Mouse (Mus musculus): ENCODE results near the gene Creld1.

Creld1 gene

GRCm38 (mm10) chr6:113483100-113483615 is at the start of gene Creld1:
TSS of gene Creld1 (plus strand) at chr6:113483297.
- peak; percentile 95 for DNase-seq (ENCODE audit: low spot score)

DNA sequence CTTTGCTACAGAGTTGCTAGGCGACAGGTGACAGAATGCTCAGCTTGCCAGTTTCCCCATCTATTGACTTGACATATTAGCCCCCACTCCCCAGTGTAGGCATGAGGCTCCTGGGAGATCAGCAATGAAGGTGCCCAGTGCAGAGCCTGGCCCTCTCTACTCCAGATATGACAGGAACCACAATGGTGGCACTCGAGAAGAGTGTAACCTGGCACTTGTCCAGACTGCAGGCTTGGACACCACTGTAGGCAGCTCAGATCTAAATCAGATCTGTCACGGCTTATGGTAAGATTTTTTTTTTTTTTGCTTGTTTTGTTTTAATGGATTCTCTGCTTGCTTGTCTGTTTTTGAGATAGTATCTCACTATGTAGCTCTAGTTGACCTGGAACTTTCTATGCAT is 49.4 kb upstream of the Creld1 start:
- no peak for DNase-seq (ENCODE audit: low spot score)

- DNase-seq (ENCODE audit: low spot score): no peak
Measured at GRCm38 (mm10) chr6:113434691-113435090, 48.4 kb upstream of the Creld1 start.

DNA sequence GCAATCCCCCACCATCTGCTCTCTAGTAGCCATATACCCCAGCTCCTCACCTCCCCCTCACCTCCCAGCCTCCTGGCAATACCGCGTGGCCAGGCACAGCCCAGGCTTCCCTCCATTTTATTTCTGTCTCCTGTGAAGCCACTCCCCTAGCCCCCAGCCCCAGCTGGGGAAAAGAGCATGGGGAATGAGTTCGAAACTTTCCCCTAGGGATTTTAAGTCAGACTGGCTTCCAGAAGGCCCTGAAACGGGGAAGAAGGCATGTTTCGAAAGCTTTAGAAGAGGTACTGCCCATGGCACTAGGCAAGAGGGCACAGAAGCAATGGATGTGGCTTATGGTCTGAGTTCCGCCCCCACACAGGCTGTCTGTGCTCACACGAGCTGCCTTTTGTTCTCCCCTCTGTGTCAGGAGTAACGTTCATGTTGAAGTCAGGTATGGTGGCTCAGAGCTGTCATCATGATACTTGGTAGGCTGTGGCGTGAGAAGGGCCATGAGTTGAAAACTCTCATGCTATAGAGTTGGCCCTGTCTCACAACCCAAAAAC is 47.4 kb upstream of the Creld1 start, which contains the start of gene Cidec:
Cidec (minus strand) TSS at position 97 of the 542 bp plus-strand sequence.
- DNase-seq (ENCODE audit: low spot score): no peak

DNA sequence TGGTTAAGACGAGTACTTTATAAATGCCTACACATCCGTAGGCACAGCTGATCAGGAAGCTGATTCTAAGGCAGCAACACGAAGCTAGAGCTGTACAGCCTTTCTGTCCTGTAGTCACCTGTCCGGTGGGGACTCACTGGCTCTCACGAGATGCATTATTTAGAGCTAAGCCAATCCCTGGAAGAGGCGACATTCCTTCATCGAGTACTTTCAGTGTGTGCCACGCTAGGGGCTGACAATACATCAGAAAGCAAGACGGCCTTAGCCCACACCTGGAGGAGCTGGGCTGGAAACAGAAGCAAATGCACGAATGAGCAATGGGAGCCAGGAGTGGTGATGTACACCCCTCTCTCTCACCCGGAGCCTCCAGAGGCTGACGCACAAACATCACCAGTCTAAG is 46.0 kb upstream of the Creld1 start:
- no peak for DNase-seq (ENCODE audit: low spot score)

- no peak for DNase-seq (ENCODE audit: low spot score)
Measured at GRCm38 (mm10) chr6:113438721-113439430, 44.2 kb upstream of the Creld1 start.

DNA sequence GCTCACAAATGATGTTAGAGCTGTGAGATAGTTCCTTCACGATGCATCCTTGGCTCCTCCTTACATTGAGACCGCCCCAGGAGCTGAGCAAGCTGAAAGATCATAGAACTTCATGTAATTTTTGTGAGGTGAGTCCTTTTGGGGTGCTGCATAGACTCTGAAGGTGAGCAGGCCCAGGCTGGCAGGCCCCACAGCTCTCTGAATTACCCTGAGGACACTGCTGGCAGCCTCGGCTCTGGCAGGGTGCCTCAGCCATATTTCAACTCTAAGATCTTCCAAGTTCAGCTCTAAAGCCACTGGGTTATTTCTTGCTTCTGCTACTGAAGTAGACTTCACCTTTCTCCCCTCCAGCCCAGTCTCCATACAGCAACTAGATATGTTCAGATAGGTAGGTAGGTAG is 42.4 kb upstream of the Creld1 start:
- no peak for DNase-seq (ENCODE audit: low spot score)

DNA sequence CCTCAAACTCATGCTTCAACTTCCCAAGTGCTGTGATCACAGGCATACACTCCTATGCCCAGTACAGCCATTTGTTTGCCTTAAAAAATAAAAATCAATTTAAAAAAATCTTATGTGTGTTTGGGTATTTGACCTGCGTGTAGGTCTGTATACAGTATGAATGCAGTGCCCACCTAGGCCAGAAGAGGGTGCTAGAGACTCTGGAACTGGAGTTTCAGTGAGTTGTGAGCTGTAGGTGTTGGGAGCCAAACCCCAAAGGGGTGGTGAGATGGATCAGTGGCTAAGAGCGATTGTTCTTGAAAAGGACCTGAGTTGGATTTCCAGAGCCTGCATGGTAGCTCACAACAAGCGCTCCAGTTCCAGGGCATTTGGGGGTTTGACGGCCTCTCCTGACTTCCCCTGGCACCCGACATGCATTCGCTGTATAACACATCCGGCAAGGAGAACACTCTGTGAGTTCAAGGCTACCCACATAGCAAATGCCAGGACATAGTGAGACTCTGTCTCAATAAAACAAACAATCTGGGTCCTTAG is 41.9 kb upstream of the Creld1 start:
- peak; percentile 81 for DNase-seq (ENCODE audit: low spot score)

- no peak for DNase-seq (ENCODE audit: low spot score)
Measured at GRCm38 (mm10) chr6:113442087-113442441, 41.0 kb upstream of the Creld1 start.

GRCm38 (mm10) chr6:113442442-113443090 is 40.5 kb upstream of the Creld1 start, which contains the start of gene Jagn1:
TSS of gene Jagn1 (plus strand) at chr6:113442569.
- DNase-seq (ENCODE audit: low spot score): peak; percentile 95

GRCm38 (mm10) chr6:113443091-113443490 is 40.0 kb upstream of the Creld1 start:
- DNase-seq (ENCODE audit: low spot score): peak; percentile 34

- DNase-seq (ENCODE audit: low spot score): no peak
Measured at GRCm38 (mm10) chr6:113444207-113444965, 38.7 kb upstream of the Creld1 start.

GRCm38 (mm10) chr6:113447639-113448038 is 35.5 kb upstream of the Creld1 start:
- DNase-seq (ENCODE audit: low spot score): no peak

DNA sequence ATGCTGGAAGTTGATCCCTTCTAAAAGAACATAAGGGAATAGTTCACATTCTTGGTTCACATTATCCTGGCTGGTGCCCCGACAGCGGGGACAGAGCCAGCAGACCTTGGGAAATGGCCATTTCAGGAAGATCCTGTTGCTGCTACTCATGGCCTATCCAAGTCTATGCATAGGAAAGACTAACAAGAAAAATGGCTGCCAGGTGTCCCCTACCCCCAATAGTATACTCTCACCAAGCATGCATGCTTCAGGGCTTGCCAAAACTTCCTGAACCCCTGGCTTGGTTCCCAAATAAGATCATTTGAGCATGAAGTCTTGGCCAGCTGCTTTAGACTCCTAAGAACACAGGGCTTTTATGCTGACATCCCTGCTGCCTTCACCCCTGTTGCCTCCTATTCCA is 31.3 kb upstream of the Creld1 start:
- no peak for DNase-seq (ENCODE audit: low spot score)

GRCm38 (mm10) chr6:113455007-113455406 is 28.1 kb upstream of the Creld1 start:
- no peak for DNase-seq (ENCODE audit: low spot score)

GRCm38 (mm10) chr6:113457952-113458534 is 25.1 kb upstream of the Creld1 start, which contains the start of gene Il17re:
TSS of gene Il17re (plus strand) at chr6:113458484.
- DNase-seq (ENCODE audit: low spot score): no peak

DNA sequence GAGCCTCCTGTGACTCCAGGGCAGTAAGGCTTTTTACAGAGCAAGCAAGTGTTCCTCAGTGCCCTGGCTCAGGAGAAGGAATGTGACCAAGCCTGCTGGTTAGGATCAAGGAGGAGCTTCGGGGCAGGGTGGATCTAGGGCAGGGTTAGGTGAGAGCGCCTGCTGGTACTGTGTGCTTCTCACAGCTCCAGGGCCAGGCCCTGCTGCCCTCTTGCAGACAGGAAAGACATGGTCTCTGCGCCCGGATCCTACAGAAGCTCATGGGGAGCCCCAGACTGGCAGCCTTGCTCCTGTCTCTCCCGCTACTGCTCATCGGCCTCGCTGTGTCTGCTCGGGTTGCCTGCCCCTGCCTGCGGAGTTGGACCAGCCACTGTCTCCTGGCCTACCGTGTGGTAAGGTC is 24.5 kb upstream of the Creld1 start:
- no peak for DNase-seq (ENCODE audit: low spot score)

DNA sequence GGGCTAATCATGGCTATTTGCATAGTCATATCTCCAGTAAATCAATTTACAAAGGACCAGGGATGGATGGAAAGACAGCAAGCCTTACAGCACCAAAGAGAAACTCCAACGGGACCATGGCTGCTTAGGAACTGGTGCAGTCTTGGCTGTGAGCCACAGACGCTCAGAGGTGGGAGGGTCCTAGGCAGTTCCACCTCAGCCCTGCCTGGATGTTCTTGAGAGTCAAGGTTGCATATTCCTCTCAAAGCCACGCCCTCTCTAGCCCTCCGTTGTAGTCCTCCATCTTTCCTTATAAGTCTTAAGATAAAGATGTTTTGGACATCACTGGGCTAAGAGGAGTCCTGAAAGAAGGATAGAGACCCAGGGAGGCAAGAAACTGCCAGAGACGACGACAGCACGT is 19.1 kb upstream of the Creld1 start:
- DNase-seq (ENCODE audit: low spot score): no peak

- no peak for DNase-seq (ENCODE audit: low spot score)
Measured at GRCm38 (mm10) chr6:113465602-113466001, 17.5 kb upstream of the Creld1 start.

GRCm38 (mm10) chr6:113468512-113468911 is 14.6 kb upstream of the Creld1 start:
- no peak for DNase-seq (ENCODE audit: low spot score)

DNA sequence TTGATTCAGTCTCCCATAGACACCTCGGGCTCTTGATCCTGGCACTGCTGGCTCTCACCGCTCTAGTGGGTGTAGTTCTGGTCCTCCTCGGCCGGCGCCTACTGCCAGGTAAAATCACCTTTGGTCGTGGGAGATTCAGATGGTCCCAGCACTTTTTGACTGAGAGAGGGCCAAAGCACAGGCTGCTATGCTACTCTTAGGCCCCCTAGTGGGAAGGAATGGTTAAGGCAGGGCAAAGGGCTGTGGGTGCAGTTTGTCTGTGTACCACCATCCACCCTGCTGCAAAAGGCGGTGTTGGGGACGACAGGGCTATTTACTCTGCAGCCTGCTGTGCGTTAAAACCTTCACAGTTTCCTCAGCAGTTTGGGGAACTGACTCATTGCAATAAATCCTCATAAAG is 14.1 kb upstream of the Creld1 start:
- peak; percentile 50 for DNase-seq (ENCODE audit: low spot score)

GRCm38 (mm10) chr6:113469432-113469831 is 13.7 kb upstream of the Creld1 start:
- DNase-seq (ENCODE audit: low spot score): peak; percentile 44

Data from c-Kit-positive CD71-positive TER-119-positive erythroid progenitor cells, embryonic 14.5 days (primary cell).